9 mouse cellular contexts compared by ENCODE assay signal in genomic region chr7:25141761-25142160, GRCm38 (mm10). TPM values are rescaled to one million over a fixed set of nuclear protein-coding genes. Genes with fewer than 3 reads are reported as not detected.
DNase-seq lines count a peak whose midpoint lies in the region; ATAC-seq and TF ChIP-seq lines count a peak whose summit lies in the region.
"Had no signal": no experiment of that assay in that cellular context is flagged by ENCODE, and none has a peak within 500 bp of the region (broad histone marks: within the 10 kb centered on the region; RNA-seq: fewer than 3 reads in every experiment).

No protein-coding gene starts in this region.

- WGBS in lung, embryonic 14.5 days: 4% methylated on average over 5 of the region's 5 CpGs
- WGBS in lung, adult 2 months: 2% methylated on average over 5 of the region's 5 CpGs

- H3K4me2 ChIP-seq in lung, embryonic 14.5 days: no peak overlapping the region
- H3K4me2 ChIP-seq: liver, embryonic 15.5 days had no signal

- TF ChIP-seq CTCF in lung, embryonic 14.5 days (IDR thresholded peaks at IDR 0.05; ENCODE audit: low read depth): peak; percentile 27; the same call in 1 of the 2 replicates
- no peak for TF ChIP-seq CTCF in lung, adult 2 months (IDR thresholded peaks at IDR 0.05; ENCODE audit: insufficient read depth, low read length)

- H3K4me1 ChIP-seq in lung, embryonic 14.5 days (ENCODE audit: insufficient read depth): no peaks in the 10 kb centered on the region
- H3K4me1 ChIP-seq in lung, adult 2 months (ENCODE audit: control insufficient read depth, insufficient read depth, low read length): no peaks in the 10 kb centered on the region
- H3K4me1 ChIP-seq: liver, embryonic 15.5 days had no signal

- no peaks in the 10 kb centered on the region for H3K9me3 ChIP-seq in lung, embryonic 14.5 days (ENCODE audit: low read depth, low read length)
- H3K9me3 ChIP-seq: liver, embryonic 15.5 days had no signal

- H3K27me3 ChIP-seq in lung, embryonic 14.5 days (ENCODE audit: insufficient read depth, low read length): no peaks in the 10 kb centered on the region

- no peak overlapping the region for H3K27ac ChIP-seq in lung, embryonic 14.5 days (ENCODE audit: low read depth)
- H3K27ac ChIP-seq: liver, embryonic 15.5 days had no signal

- no peak overlapping the region for H3K4me3 ChIP-seq in lung, embryonic 14.5 days (ENCODE audit: low read depth, low read length)
- H3K4me3 ChIP-seq in lung, adult 2 months (replicated peaks; ENCODE audit: extremely low read depth, low read depth, low read length): no peak overlapping the region
- H3K4me3 ChIP-seq: liver, embryonic 15.5 days had no signal

- TF ChIP-seq POLR2A in lung, adult 2 months (IDR thresholded peaks at IDR 0.05; ENCODE audit: borderline replicate concordance, extremely low read depth, low read depth, low read length): no peak

- H3K36me3 ChIP-seq in lung, embryonic 14.5 days (ENCODE audit: insufficient read depth): no peaks in the 10 kb centered on the region
- H3K36me3 ChIP-seq: liver, embryonic 15.5 days had no signal

- ATAC-seq in lung, embryonic 14.5 days (ENCODE audit: insufficient read depth): peak; percentile 52; the same call in 1 of the 2 replicates
- no peak for ATAC-seq in erythroblast, adult 5-6 weeks (replicated peaks; ENCODE audit: low FRiP score, poor library complexity, severe bottlenecking)

- peak; percentile 89 for DNase-seq in lung, embryonic 14.5 days
- DNase-seq in lung, adult 2 months: no peak
- peak; percentile 66 for DNase-seq in adrenal gland, postnatal 25 days
- DNase-seq in kidney, postnatal 25 days: peak; percentile 49 to 56
- peak; percentile 33 for DNase-seq in ovary, postnatal 10 days (ENCODE audit: low spot score)
- DNase-seq in frontal cortex, postnatal 10 days (ENCODE audit: low spot score in 2 of 2): no peak
- DNase-seq in layer of hippocampus, adult 9-11 months: no peak

- no peak overlapping the region for H3K9ac ChIP-seq in lung, embryonic 14.5 days
- H3K9ac ChIP-seq: liver, embryonic 15.5 days had no signal

RNA-seq across cellular contexts. Expression of gene Pou2f2, which starts 37.8 kb away (rescaled TPM):
- polyA plus RNA-seq in lung, embryonic 14.5 days (2014; fragmentation: Nextera tagmentation; extraction: Ambion mirVana): 0.28 and 0.42 TPM in 2 replicates
- polyA plus RNA-seq in lung, adult 2 months (2012; rRNA removed): 6.0 and 6.1 TPM in 2 replicates
- 0.67 and 1.0 TPM in 2 replicates for total RNA-seq in adrenal gland, postnatal 25 days (2021)
- 3.1 and 4.8 TPM in 2 replicates for total RNA-seq in erythroblast, adult 5-6 weeks (2015; ENCODE audit: low replicate concordance)
- total RNA-seq in erythroblast, adult 5-6 weeks (2017; ENCODE audit: low replicate concordance): 0.56 and 1.2 TPM in 2 replicates

Comparison
In these comparisons a context has a peak if more than half of its experiments do, and no peak if none do; other contexts are left out.
1. DNase-seq: peak in lung, embryonic 14.5 days (single experiment), adrenal gland, postnatal 25 days (single experiment), kidney, postnatal 25 days (2 of 2) and ovary, postnatal 10 days (single experiment); none in lung, adult 2 months (single experiment), frontal cortex, postnatal 10 days (0 of 2) and layer of hippocampus, adult 9-11 months (single experiment).